Mouse (Mus musculus) right cerebral cortex, adult 18-20 months (tissue): ENCODE measurements at regions not wholly inside any gene's neighbourhood (a gene's known extent, or its start where the extent isn't known, plus 50 kb on each side); places are given as distances from the start of the nearest gene placed in this dataset.

Source experiments
- DNase-seq: peaks from one replicate; pipeline ENCODE4 v3.0.0; 2022; ENCODE audit warnings: mixed read lengths

GRCm38 (mm10) chr2:134126988-134127387, 427.2 kb downstream of the Hao1 start:
- no peak for DNase-seq

- no peak for DNase-seq
Observed at GRCm38 (mm10) chr2:134107286-134107685, 446.9 kb downstream of the Hao1 start.

GRCm38 (mm10) chr2:134088374-134088773, 465.8 kb downstream of the Hao1 start:
- DNase-seq, result no peak

- no peak for DNase-seq
Observed at GRCm38 (mm10) chr2:134080148-134080547, 474.0 kb downstream of the Hao1 start.

- peak; percentile 1 for DNase-seq
Observed at GRCm38 (mm10) chr2:134077953-134078352, 476.2 kb downstream of the Hao1 start.

GRCm38 (mm10) chr2:134067910-134068335, 486.2 kb downstream of the Hao1 start:
- no peak for DNase-seq

GRCm38 (mm10) chr2:134067404-134067803, 486.8 kb downstream of the Hao1 start:
- DNase-seq, result no peak

- no peak for DNase-seq
Observed at GRCm38 (mm10) chr2:134059916-134060618, 494.1 kb downstream of the Hao1 start.

- DNase-seq, result no peak
Observed at GRCm38 (mm10) chr2:134036359-134036874, 484.5 kb downstream of the Bmp2 start.

- peak; percentile 19 for DNase-seq
Observed at GRCm38 (mm10) chr2:134029631-134030414, 477.9 kb downstream of the Bmp2 start.

- peak; percentile 13 for DNase-seq
Observed at GRCm38 (mm10) chr2:134029153-134029552, 477.2 kb downstream of the Bmp2 start.

- peak; percentile 8 for DNase-seq
Observed at GRCm38 (mm10) chr2:134017109-134017508, 465.1 kb downstream of the Bmp2 start.

GRCm38 (mm10) chr2:134003146-134003545, 451.2 kb downstream of the Bmp2 start:
- no peak for DNase-seq

GRCm38 (mm10) chr2:133994742-133995141, 442.8 kb downstream of the Bmp2 start:
- no peak for DNase-seq

GRCm38 (mm10) chr2:133994337-133994736, 442.4 kb downstream of the Bmp2 start:
- no peak for DNase-seq

GRCm38 (mm10) chr2:133987671-133988070, 435.7 kb downstream of the Bmp2 start:
- DNase-seq, result no peak
